Mouse (Mus musculus) forebrain, postnatal 0 days (tissue): ENCODE data around the gene Cd164. TPM values are rescaled to one million over a fixed set of nuclear protein-coding genes. Genes with fewer than 3 reads are reported as not detected.

Source experiments
- ATAC-seq: fragments of 200-750 bp; cut with Nextera tagmentation; 2 replicates; pipeline ENCODE4 v1.8.0; 2017; ENCODE audit warnings: mild to moderate bottlenecking, moderate library complexity
- DNase-seq: peaks from one replicate; pipeline ENCODE4 v3.0.0-alpha.2; 2015
- H3K27ac ChIP-seq: fragments of 300-500 bp; sonication (generic); 2 replicates; pipeline ENCODE4 v1.5.1; 2014; ENCODE audit warnings: low read depth, mild to moderate bottlenecking, antibody characterized with exemption, low read length, moderate library complexity, mixed read lengths
- H3K27me3 ChIP-seq: fragments of 300-500 bp; sonication (generic); 2 replicates; pipeline ENCODE4 v1.6.1; 2014; ENCODE audit warnings: mild to moderate bottlenecking, low read length, mixed read lengths; ENCODE audit not compliant: insufficient read depth
- H3K36me3 ChIP-seq: fragments of 300-500 bp; sonication (generic); 2 replicates; pipeline ENCODE4 v1.6.1; 2014; ENCODE audit warnings: mild to moderate bottlenecking, moderate library complexity; ENCODE audit not compliant: insufficient read depth
- H3K4me1 ChIP-seq: fragments of 300-500 bp; sonication (generic); 2 replicates; pipeline ENCODE4 v1.6.1; 2014; ENCODE audit warnings: antibody characterized with exemption; ENCODE audit not compliant: insufficient read depth
- H3K4me2 ChIP-seq: fragments of 300-500 bp; sonication (generic); 2 replicates; pipeline ENCODE4 v1.6.1; 2014; ENCODE audit warnings: low read depth, mild to moderate bottlenecking, moderate library complexity
- H3K4me3 ChIP-seq: fragments of 300-500 bp; sonication (generic); 2 replicates; pipeline ENCODE4 v1.5.1; 2014; ENCODE audit warnings: low read depth, low read length, mixed read lengths
- H3K9ac ChIP-seq: fragments of 300-500 bp; sonication (generic); 2 replicates; pipeline ENCODE4 v1.6.1; 2014; ENCODE audit warnings: mild to moderate bottlenecking
- H3K9me3 ChIP-seq: fragments of 300-500 bp; sonication (generic); 2 replicates; pipeline ENCODE4 v1.6.1; 2016; ENCODE audit warnings: low read length
- CTCF ChIP-seq: sonication (generic); IDR thresholded peaks from 2 replicates; pipeline ENCODE4 v1.5.1; 2016; ENCODE audit warnings: antibody characterized with exemption, control low read depth, low read depth
- WGBS: fragments of 180-500 bp; shearing (Covaris S2); extraction: QIAGEN DNeasy Blood & Tissue Kit; methylation state at CpG from one replicate; pipeline ENCODE4 v1.1.7; 2014; 5-methylcytosine and 5-hydroxymethylcytosine counted together
- polyA plus RNA-seq: library from polyadenylated mRNA; unstranded; fragments of >200 nt; fragmentation: Nextera tagmentation; extraction: Ambion mirVana; gene quantifications from 2 replicates; pipeline ENCODE4 v1.2.1, GENCODE M21; 2015
- total RNA-seq: library from RNA; depleted of rRNA; stranded (reverse); fragments of >200 nt; gene quantifications from 2 replicates; pipeline ENCODE4 v1.2.3, GENCODE M21; 2014; rRNA removed

The Cd164 gene
- total RNA-seq = 23.1 and 32.3 TPM in 2 replicates
- 40.5 and 48.8 TPM in 2 replicates for polyA plus RNA-seq

GRCm38 (mm10) chr10:41518981-41519618, at the start of gene Cd164:
TSS of gene Cd164 (plus strand) at chr10:41519414.
- DNase-seq (peak; percentile 97), ATAC-seq (peak; percentile 92)
- H3K4me1 ChIP-seq = peaks cover 17% of the 10 kb centered on the region
- WGBS = under 1% methylated on average over 63 of the region's 69 CpGs
- H3K9ac ChIP-seq = peak within 1 kb of the TSS; percentile 94
- 0 out of 2 replicates have a peak, but pooled peaks cover 5% of the 10 kb centered on the region for H3K36me3 ChIP-seq
- H3K9me3 ChIP-seq = no peaks in the 10 kb centered on the region
- H3K27me3 ChIP-seq = no peaks in the 10 kb centered on the region
- no peak for TF ChIP-seq CTCF
- H3K27ac ChIP-seq = peak within 1 kb of the TSS; percentile 98
- peak within 1 kb of the TSS; percentile 95 for H3K4me3 ChIP-seq
- peak within 1 kb of the TSS; percentile 96 for H3K4me2 ChIP-seq

DNA sequence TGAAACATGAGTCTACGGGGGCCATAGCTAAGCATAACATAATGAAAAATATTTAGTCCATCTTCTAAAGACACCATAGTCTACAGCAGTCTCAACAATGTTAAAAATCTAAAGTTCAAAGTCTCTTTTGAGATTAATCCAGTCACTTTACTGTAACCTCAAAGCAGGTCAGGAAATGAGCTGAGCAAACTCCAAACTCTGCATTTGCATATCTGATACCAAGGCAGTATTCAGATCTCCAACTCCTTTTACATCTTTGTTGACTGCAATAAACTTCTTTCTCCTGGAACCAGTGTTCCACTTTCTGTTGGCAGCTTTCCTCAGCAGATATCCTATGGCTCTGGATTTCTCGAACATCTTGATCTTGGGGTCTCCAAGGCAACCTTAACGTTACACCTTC, 48.5 kb upstream of the Cd164 start:
- peaks cover 14% of the 10 kb centered on the region; the same call in 1 of the 2 replicates for H3K36me3 ChIP-seq

GRCm38 (mm10) chr10:41472534-41472933, 46.7 kb upstream of the Cd164 start:
- peaks cover 8% of the 10 kb centered on the region for H3K4me1 ChIP-seq
- no peak overlapping the region for H3K9ac ChIP-seq
- TF ChIP-seq CTCF = no peak
- no peak overlapping the region for H3K4me2 ChIP-seq
- DNase-seq (no peak), ATAC-seq (no peak)
- H3K9me3 ChIP-seq = no peaks in the 10 kb centered on the region
- no peak overlapping the region for H3K4me3 ChIP-seq
- peaks cover 6% of the 10 kb centered on the region; the same call in 1 of the 2 replicates for H3K36me3 ChIP-seq
- no peaks in the 10 kb centered on the region for H3K27me3 ChIP-seq
- H3K27ac ChIP-seq = no peak overlapping the region

More for the DNA sequence above, 48.5 kb upstream of the Cd164 start:
- no peak overlapping the region for H3K9ac ChIP-seq
- no peak overlapping the region for H3K4me2 ChIP-seq
- no peak for TF ChIP-seq CTCF
- H3K9me3 ChIP-seq = no peaks in the 10 kb centered on the region
- ATAC-seq = no peak
- H3K4me1 ChIP-seq = peaks cover under 1% of the 10 kb centered on the region; the same call in 1 of the 2 replicates
- H3K27me3 ChIP-seq = no peaks in the 10 kb centered on the region
- H3K4me3 ChIP-seq = no peak overlapping the region
- no peak for DNase-seq
- H3K27ac ChIP-seq = no peak overlapping the region
- 87% methylated on average over 3 of the region's 3 CpGs for WGBS

DNA sequence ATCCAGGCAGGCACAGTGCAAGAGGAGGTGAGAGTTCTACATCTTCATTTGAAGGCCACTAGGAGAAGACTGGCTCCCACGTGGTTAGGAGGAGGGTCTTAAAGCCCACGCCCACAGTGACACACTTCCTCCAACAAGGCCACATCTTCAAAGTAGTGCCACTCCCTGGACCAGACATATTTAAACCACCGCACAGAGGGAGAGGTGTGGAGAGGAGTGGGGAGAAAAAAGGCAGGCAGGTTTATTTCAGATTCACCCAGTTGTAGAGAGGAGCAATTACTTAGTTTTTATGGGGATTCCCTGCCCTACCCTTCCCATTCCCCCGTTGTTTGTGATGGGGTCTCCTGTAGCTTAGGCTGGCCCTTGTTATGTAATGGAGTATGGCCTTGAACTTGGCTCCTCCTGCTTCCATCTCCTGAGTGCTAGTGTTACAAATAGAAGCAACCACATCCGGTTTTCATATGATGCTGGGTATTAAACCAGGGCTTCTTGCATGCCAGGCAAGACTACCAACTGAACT, 46.2 kb upstream of the Cd164 start:
- Histone ChIP-seq H3K27me3 (no peaks in the 10 kb centered on the region), H3K4me1 (peaks cover 10% of the 10 kb centered on the region), H3K9ac (no peak overlapping the region), H3K4me3 (no peak overlapping the region), H3K27ac (no peak overlapping the region), H3K4me2 (no peak overlapping the region), H3K36me3 (peaks cover 5% of the 10 kb centered on the region; the same call in 1 of the 2 replicates), H3K9me3 (no peaks in the 10 kb centered on the region)
- no peak for DNase-seq
- ATAC-seq = no peak
- no peak for TF ChIP-seq CTCF
- WGBS = 78% methylated on average over 5 of the region's 5 CpGs

- Histone ChIP-seq H3K4me2 (no peak overlapping the region), H3K36me3 (no peaks in the 10 kb centered on the region), H3K4me3 (no peak overlapping the region), H3K9ac (no peak overlapping the region), H3K4me1 (peaks cover 11% of the 10 kb centered on the region), H3K9me3 (no peaks in the 10 kb centered on the region), H3K27ac (no peak overlapping the region), H3K27me3 (no peaks in the 10 kb centered on the region)
- 88% methylated on average over 6 of the region's 6 CpGs for WGBS
- DNase-seq (no peak), ATAC-seq (no peak)
- no peak for TF ChIP-seq CTCF
Observed at GRCm38 (mm10) chr10:41473782-41474468, 45.3 kb upstream of the Cd164 start.

GRCm38 (mm10) chr10:41474981-41475391, 44.2 kb upstream of the Cd164 start:
- H3K27ac ChIP-seq = no peak overlapping the region
- no peaks in the 10 kb centered on the region for H3K9me3 ChIP-seq
- no peak for TF ChIP-seq CTCF
- no peak overlapping the region for H3K4me2 ChIP-seq
- ATAC-seq (no peak), DNase-seq (no peak)
- no peak overlapping the region for H3K4me3 ChIP-seq
- no peaks in the 10 kb centered on the region for H3K36me3 ChIP-seq
- no peak overlapping the region for H3K9ac ChIP-seq
- no peaks in the 10 kb centered on the region for H3K27me3 ChIP-seq
- peaks cover 11% of the 10 kb centered on the region for H3K4me1 ChIP-seq
- 90% methylated on average over 1 of the region's 1 CpGs for WGBS
